Mouse (Mus musculus) MEL (cell line): ENCODE results near the gene Mul1. TPM values are rescaled to one million over a fixed set of nuclear protein-coding genes. Genes with fewer than 3 reads are reported as not detected.
A peak's percentile ranks its signal among the peaks of the same experiment; 100 is the strongest.

Experiments used
- DNase-seq: peaks from one replicate; pipeline ENCODE4 v3.0.0; 2011; ENCODE audit warnings: low read depth, low spot score
- H3K27ac ChIP-seq: 2 replicates; pipeline ENCODE4 v1.5.1; 2012; ENCODE audit warnings: low read depth, mild to moderate bottlenecking, control low read depth, low read length, moderate library complexity; ENCODE audit not compliant: control insufficient read depth
- H3K27me3 ChIP-seq, 2 experiments: fragments of 150-350 bp in 1 of 2; sonication (generic) in 1 of 2; 2 replicates each; pipeline ENCODE4 v1.6.1; 2012; ENCODE audit warnings: low read length in 2 of 2, mild to moderate bottlenecking in 2 of 2, improper control_type of control experiment in 1 of 2, moderate library complexity in 1 of 2; ENCODE audit not compliant: insufficient read depth in 2 of 2, control insufficient read depth in 1 of 2
- H3K36me3 ChIP-seq, 2 experiments: 2 replicates each; pipeline ENCODE4 v1.6.1; 2012 to 2014; ENCODE audit warnings: low read length in 2 of 2, improper control_type of control experiment in 1 of 2, inconsistent platforms in 1 of 2, mild to moderate bottlenecking in 1 of 2; ENCODE audit not compliant: insufficient read depth in 2 of 2, control insufficient read depth in 1 of 2
- H3K4me1 ChIP-seq, 2 experiments: fragments of 150-350 bp in 1 of 2; sonication (generic) in 1 of 2; 2 replicates each; pipeline ENCODE4 v1.6.1; 2012; ENCODE audit warnings: low read length in 2 of 2, improper control_type of control experiment in 1 of 2, mild to moderate bottlenecking in 1 of 2; ENCODE audit not compliant: insufficient read depth in 2 of 2, control insufficient read depth in 1 of 2
- H3K4me3 ChIP-seq, 2 experiments: fragments of 150-350 bp in 1 of 2; sonication (generic) in 1 of 2; 2 replicates each; pipeline ENCODE4 v1.5.1; 2012; ENCODE audit warnings: low read depth in 2 of 2, low read length in 2 of 2, mild to moderate bottlenecking in 2 of 2, moderate library complexity in 2 of 2, control low read depth in 1 of 2, improper control_type of control experiment in 1 of 2; ENCODE audit not compliant: control insufficient read depth in 1 of 2, insufficient read depth in 1 of 2
- H3K79me2 ChIP-seq: 2 replicates; pipeline ENCODE4 v1.6.1; 2012; ENCODE audit warnings: mild to moderate bottlenecking, low read length, moderate library complexity; ENCODE audit not compliant: control insufficient read depth, poor library complexity, insufficient read depth
- H3K9ac ChIP-seq: 2 replicates; pipeline ENCODE4 v1.6.1; 2012; ENCODE audit warnings: low read depth, mild to moderate bottlenecking, control low read depth, low read length, moderate library complexity; ENCODE audit not compliant: control insufficient read depth, poor library complexity, severe bottlenecking
- H3K9me3 ChIP-seq: fragments of 150-350 bp; sonication (generic); replicated peaks from 2 replicates; pipeline ENCODE4 v1.6.1; 2012; ENCODE audit warnings: mild to moderate bottlenecking, low read length, improper control_type of control experiment, moderate library complexity; ENCODE audit not compliant: insufficient read depth
- BHLHE40 ChIP-seq: IDR thresholded peaks from 2 replicates; pipeline ENCODE4 v1.6.1; 2012; ENCODE audit warnings: low read depth, mild to moderate bottlenecking, inconsistent platforms, low read length, improper control_type of control experiment, borderline replicate concordance
- CHD1 ChIP-seq: IDR thresholded peaks from 2 replicates; pipeline ENCODE4 v1.6.1; 2012; ENCODE audit warnings: low read depth, mild to moderate bottlenecking, inconsistent platforms, low read length, improper control_type of control experiment
- CTCF ChIP-seq, 3 experiments: IDR thresholded peaks in 2 of 3; conservative IDR thresholded peaks in 1 of 3; 2 replicates each; pipeline ENCODE4 v1.5.1; 2011 to 2012; ENCODE audit warnings: low read length in 3 of 3, low read depth in 2 of 3, mild to moderate bottlenecking in 2 of 3, improper control_type of control experiment in 1 of 3, inconsistent platforms in 1 of 3, mixed read lengths in 1 of 3, moderate library complexity in 1 of 3; ENCODE audit not compliant: control insufficient read depth in 1 of 3, insufficient read depth in 1 of 3, poor library complexity in 1 of 3, severe bottlenecking in 1 of 3
- ELF1 ChIP-seq: IDR thresholded peaks from 2 replicates; pipeline ENCODE4 v1.6.1; 2014; ENCODE audit warnings: low read depth, mild to moderate bottlenecking, inconsistent platforms, low read length, improper control_type of control experiment, moderate library complexity
- EP300 ChIP-seq, 2 experiments: IDR thresholded peaks; 2 replicates each; pipeline ENCODE4 v1.6.1; 2011; ENCODE audit warnings: improper control_type of control experiment in 2 of 2, low read length in 2 of 2, low read depth in 1 of 2, mild to moderate bottlenecking in 1 of 2
- GABPA ChIP-seq: IDR thresholded peaks from 2 replicates; pipeline ENCODE4 v1.6.1; 2012; ENCODE audit warnings: low read depth, mild to moderate bottlenecking, inconsistent platforms, low read length, improper control_type of control experiment, moderate library complexity
- HCFC1 ChIP-seq: IDR thresholded peaks from 2 replicates; pipeline ENCODE4 v1.6.1; 2012; ENCODE audit warnings: low read depth, mild to moderate bottlenecking, inconsistent platforms, low read length, improper control_type of control experiment, moderate library complexity
- JUND ChIP-seq: IDR thresholded peaks from 2 replicates; pipeline ENCODE4 v1.6.1; 2011; ENCODE audit warnings: low read depth, mild to moderate bottlenecking, improper control_type of control experiment, low read length
- KAT2A ChIP-seq: conservative IDR thresholded peaks from 2 replicates; pipeline ENCODE4 v1.6.1; 2012; ENCODE audit warnings: low read depth, low read length, improper control_type of control experiment, inconsistent platforms
- MAZ ChIP-seq: IDR thresholded peaks from 2 replicates; pipeline ENCODE4 v1.6.1; 2012; ENCODE audit warnings: low read depth, mild to moderate bottlenecking, inconsistent platforms, low read length, improper control_type of control experiment
- MEF2A ChIP-seq: IDR thresholded peaks from 2 replicates; pipeline ENCODE4 v1.6.1; 2014; ENCODE audit warnings: low read depth, mild to moderate bottlenecking, inconsistent platforms, low read length, improper control_type of control experiment; ENCODE audit not compliant: poor library complexity, insufficient replicate concordance, severe bottlenecking; ENCODE audit errors: extremely low read depth
- MYB ChIP-seq: IDR thresholded peaks from 2 replicates; pipeline ENCODE4 v1.6.1; 2011; ENCODE audit warnings: mild to moderate bottlenecking, low read depth, low read length, improper control_type of control experiment
- MYC ChIP-seq: IDR thresholded peaks from 2 replicates; pipeline ENCODE4 v1.6.1; 2011; ENCODE audit warnings: low read depth, mild to moderate bottlenecking, low read length, improper control_type of control experiment, moderate library complexity
- NELFE ChIP-seq: IDR thresholded peaks from 2 replicates; pipeline ENCODE4 v1.6.1; 2011; ENCODE audit warnings: low read depth, low read length, improper control_type of control experiment
- POLR2A ChIP-seq, 2 experiments: IDR thresholded peaks; 2 replicates each; pipeline ENCODE4 v1.6.1; 2011 to 2012; ENCODE audit warnings: low read length in 2 of 2, mild to moderate bottlenecking in 2 of 2, control low read depth in 1 of 2, improper control_type of control experiment in 1 of 2, low read depth in 1 of 2, moderate library complexity in 1 of 2; ENCODE audit not compliant: control insufficient read depth in 1 of 2, insufficient read depth in 1 of 2, poor library complexity in 1 of 2
- POLR2AphosphoS2 ChIP-seq: IDR thresholded peaks from 2 replicates; pipeline ENCODE4 v1.6.1; 2011; ENCODE audit warnings: low read length, improper control_type of control experiment
- POLR2AphosphoS5 ChIP-seq: IDR thresholded peaks from 2 replicates; pipeline ENCODE4 v1.6.1; 2012; ENCODE audit warnings: low read depth, borderline replicate concordance, mild to moderate bottlenecking, inconsistent platforms, low read length, moderate library complexity, mixed read lengths
- RAD21 ChIP-seq: IDR thresholded peaks from 2 replicates; pipeline ENCODE4 v1.6.1; 2011; ENCODE audit warnings: mild to moderate bottlenecking, low read depth, low read length, improper control_type of control experiment
- RCOR1 ChIP-seq: IDR thresholded peaks from 2 replicates; pipeline ENCODE4 v1.6.1; 2012; ENCODE audit warnings: low read depth, mild to moderate bottlenecking, inconsistent platforms, low read length, improper control_type of control experiment
- SIN3A ChIP-seq: IDR thresholded peaks from 2 replicates; pipeline ENCODE4 v1.6.1; 2012; ENCODE audit warnings: low read length, improper control_type of control experiment, inconsistent platforms
- SMC3 ChIP-seq: IDR thresholded peaks from 2 replicates; pipeline ENCODE4 v1.6.1; 2011; ENCODE audit warnings: low read depth, low read length, improper control_type of control experiment
- TAL1 ChIP-seq: IDR thresholded peaks from 2 replicates; pipeline ENCODE4 v1.6.1; 2012; ENCODE audit warnings: mild to moderate bottlenecking, inconsistent platforms, low read length, moderate library complexity, mixed read lengths
- TCF12 ChIP-seq: IDR thresholded peaks from 2 replicates; pipeline ENCODE4 v1.6.1; 2014; ENCODE audit warnings: low read depth, mild to moderate bottlenecking, inconsistent platforms, low read length, improper control_type of control experiment, moderate library complexity
- ZC3H11A ChIP-seq: IDR thresholded peaks from 2 replicates; pipeline ENCODE4 v1.6.1; 2012; ENCODE audit warnings: low read depth, mild to moderate bottlenecking, inconsistent platforms, low read length, improper control_type of control experiment
- ZKSCAN1 ChIP-seq: IDR thresholded peaks from 2 replicates; pipeline ENCODE4 v1.6.1; 2012; ENCODE audit warnings: low read depth, mild to moderate bottlenecking, inconsistent platforms, low read length, improper control_type of control experiment, moderate library complexity
- ZMIZ1 ChIP-seq: IDR thresholded peaks from 2 replicates; pipeline ENCODE4 v1.6.1; 2012; ENCODE audit warnings: low read depth, mild to moderate bottlenecking, inconsistent platforms, low read length, improper control_type of control experiment, moderate library complexity
- polyA plus RNA-seq, 2 experiments: library from polyadenylated mRNA; stranded (reverse) in 1 of 2; unstranded in 1 of 2; fragments of >175 nt in 1 of 2; fragments of >200 nt in 1 of 2; gene quantifications; 2 replicates each; pipeline versions ENCODE4 v1.2.1 to v1.2.4; 2012; ENCODE audit warnings: low replicate concordance in 2 of 2, low read depth in 1 of 2; ENCODE audit not compliant: insufficient read length in 2 of 2, insufficient read depth in 1 of 2, missing spikeins in 1 of 2
- total RNA-seq: library from RNA; depleted of rRNA; stranded (reverse); fragments of 300-350 nt; gene quantifications from 2 replicates; pipeline ENCODE4 v1.2.3, GENCODE M21; 2012

Gene Mul1
- total and polyA plus RNA-seq, 3 experiments: 31.3 to 31.9 TPM; not detected in 1

DNA sequence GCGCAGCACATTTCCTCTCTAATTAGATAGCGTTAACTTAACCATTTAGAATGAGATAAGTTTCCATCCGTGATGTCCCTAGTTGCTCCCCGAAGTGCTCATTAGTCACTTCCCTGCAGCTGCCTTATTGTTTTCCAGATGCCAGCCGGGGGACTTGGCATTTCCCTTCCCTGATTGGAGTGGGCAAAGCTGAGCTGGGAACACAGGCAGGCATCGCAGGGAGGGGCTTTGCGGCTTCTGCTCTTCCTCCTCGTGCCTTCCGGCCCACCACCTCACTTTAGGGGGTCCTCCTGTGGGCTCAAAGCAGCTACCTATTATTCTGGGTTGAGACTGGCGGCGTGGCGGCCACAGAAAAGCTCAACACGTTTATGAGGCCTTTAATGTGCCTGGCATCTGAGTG lies 12.5 kb downstream of the Mul1 start:
- no peaks in the 10 kb centered on the region for H3K27me3 ChIP-seq

DNA sequence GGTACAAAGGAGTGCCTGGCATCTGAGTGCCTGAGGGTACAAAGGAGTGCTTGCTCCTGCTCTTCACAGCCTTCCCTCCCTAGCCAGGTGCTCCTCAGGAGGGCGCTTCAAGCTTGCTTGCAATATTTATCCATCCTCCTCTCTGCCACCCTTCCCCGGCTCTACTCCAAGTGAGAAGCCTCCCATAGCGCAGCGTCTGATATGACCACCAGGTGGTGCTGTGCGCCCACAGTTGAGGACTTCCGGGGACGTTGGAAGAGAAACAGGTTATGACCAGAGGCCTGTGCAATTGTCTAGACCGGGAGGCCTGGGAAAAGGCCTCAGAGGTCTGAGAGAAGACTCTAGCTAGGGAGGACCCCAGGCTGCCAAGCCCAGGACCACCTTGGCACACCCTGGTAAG lies 12.9 kb downstream of the Mul1 start:
- Histone ChIP-seq H3K9ac (peak overlapping the region; percentile 89), H3K36me3 (no peaks in the 10 kb centered on the region; a peak in 1 of 4 replicates), H3K4me3 (peak overlapping the region; percentile 52 to 53; a peak in 3 of 4 replicates), H3K27ac (no peak overlapping the region), H3K9me3 (no peaks in the 10 kb centered on the region), H3K27me3 (no peaks in the 10 kb centered on the region), H3K4me1 (peaks cover 0 to 3% of the 10 kb centered on the region in 2 experiments; a peak in 1 of 4 replicates), H3K79me2 (peaks cover 2% of the 10 kb centered on the region; the same call in 1 of the 2 replicates)
- DNase-seq: peak; percentile 90
- TF ChIP-seq RAD21: peak; percentile 89
- peak; percentile 82 for TF ChIP-seq ZC3H11A
- TF ChIP-seq SMC3: peak; percentile 89
- TF ChIP-seq POLR2A (IDR thresholded peaks at IDR 0.05; ENCODE audit: control insufficient read depth in 1 of 2, insufficient read depth in 1 of 2, low read depth in 1 of 2, low read length in 2 of 2, poor library complexity in 1 of 2): peak in 1 of 2 experiments; percentile 40; a peak in 1 of 4 replicates
- no peak for TF ChIP-seq MYC
- no peak for TF ChIP-seq MAZ
- TF ChIP-seq GABPA: no peak
- TF ChIP-seq POLR2AphosphoS2: no peak
- no peak for TF ChIP-seq BHLHE40
- TF ChIP-seq MYB: peak; percentile 27; the same call in 1 of the 2 replicates
- no peak for TF ChIP-seq ZMIZ1
- TF ChIP-seq POLR2AphosphoS5: no peak
- no peak for TF ChIP-seq TAL1
- TF ChIP-seq SIN3A: peak; percentile 71; the same call in 1 of the 2 replicates
- TF ChIP-seq HCFC1: peak; percentile 65
- no peak for TF ChIP-seq TCF12
- TF ChIP-seq CTCF (IDR thresholded peaks at IDR 0.05 in 2 of 3, conservative IDR thresholded peaks at IDR 0.05 in 1 of 3; ENCODE audit: control insufficient read depth in 1 of 3, insufficient read depth in 1 of 3, low read depth in 2 of 3, low read length in 3 of 3, poor library complexity in 1 of 3, severe bottlenecking in 1 of 3): peak; percentile 84 to 94 (median 92)
- TF ChIP-seq KAT2A: no peak
- TF ChIP-seq ELF1: peak; percentile 90
- TF ChIP-seq JUND: 0 out of 2 replicates have a peak, but pooled peaks have one; percentile 28
- no peak for TF ChIP-seq CHD1
- TF ChIP-seq RCOR1: 0 out of 2 replicates have a peak, but pooled peaks have one; percentile 23
- 0 out of 2 replicates have a peak, but pooled peaks have one; percentile 23 for TF ChIP-seq NELFE

More for the DNA sequence above, 12.5 kb downstream of the Mul1 start:
- DNase-seq: no peak
- no peak overlapping the region for H3K27ac ChIP-seq
- no peaks in the 10 kb centered on the region for H3K9me3 ChIP-seq
- H3K4me3 ChIP-seq: no peak overlapping the region
- H3K9ac ChIP-seq: no peak overlapping the region
- H3K4me1 ChIP-seq: peaks cover 0 to 3% of the 10 kb centered on the region in 2 experiments; a peak in 1 of 4 replicates
- no peak for TF ChIP-seq EP300 (IDR thresholded peaks at IDR 0.05; ENCODE audit: low read depth in 1 of 2, low read length in 2 of 2)
- TF ChIP-seq NELFE: no peak
- no peak for TF ChIP-seq ZKSCAN1
- TF ChIP-seq BHLHE40: no peak
- TF ChIP-seq JUND: no peak
- TF ChIP-seq CHD1: no peak
- no peak for TF ChIP-seq MYC
- TF ChIP-seq MEF2A: no peak
- no peaks in the 10 kb centered on the region; a peak in 1 of 4 replicates for H3K36me3 ChIP-seq
- H3K79me2 ChIP-seq: peaks cover 2% of the 10 kb centered on the region; the same call in 1 of the 2 replicates
